Mouse (Mus musculus): ENCODE measurements around the gene Slc6a18. TPM values are rescaled to one million over a fixed set of nuclear protein-coding genes. Genes with fewer than 3 reads are reported as not detected.

Slc6a18 gene
- polyA plus RNA-seq, 1 experiment: 0.42 TPM

- Histone ChIP-seq H3K4me1 (ENCODE audit: control insufficient read depth, insufficient read depth, insufficient read length) (peaks cover 13% of the 10 kb centered on the region; the same call in 1 of the 2 replicates), H3K27me3 (ENCODE audit: control insufficient read depth, insufficient read depth, low read length) (no peaks in the 10 kb centered on the region), H3K36me3 (ENCODE audit: control insufficient read depth, insufficient read depth, low read length) (no peaks in the 10 kb centered on the region), H3K4me3 (ENCODE audit: extremely low read depth, insufficient read depth, insufficient read length) (no peak overlapping the region), H3K27ac (ENCODE audit: insufficient read depth, low read length) (peak overlapping the region; percentile 25; the same call in 1 of the 2 replicates)
- DNase-seq (ENCODE audit: low read depth in 1 of 2, low spot score in 2 of 2): no peak
- WGBS: 92% methylated on average over 9 of the region's 9 CpGs
- TF ChIP-seq CTCF (IDR thresholded peaks at IDR 0.05; ENCODE audit: extremely low read depth, insufficient read depth, insufficient read length, insufficient replicate concordance) (no peak), POLR2A (IDR thresholded peaks at IDR 0.05; ENCODE audit: low read depth, low read length) (no peak)
Measured at GRCm38 (mm10) chr13:73701161-73701883, 23.5 kb upstream of the Slc6a18 start.

- DNase-seq (ENCODE audit: low read depth in 1 of 2, low spot score in 2 of 2): no peak
Measured at GRCm38 (mm10) chr13:73700554-73700953, 22.7 kb upstream of the Slc6a18 start.

GRCm38 (mm10) chr13:73699714-73700113 lies 21.9 kb upstream of the Slc6a18 start:
- 94% methylated on average over 6 of the region's 6 CpGs for WGBS
- Histone ChIP-seq H3K4me3 (ENCODE audit: extremely low read depth, insufficient read depth, insufficient read length) (no peak overlapping the region), H3K27me3 (ENCODE audit: control insufficient read depth, insufficient read depth, low read length) (no peaks in the 10 kb centered on the region), H3K36me3 (ENCODE audit: control insufficient read depth, insufficient read depth, low read length) (no peaks in the 10 kb centered on the region), H3K27ac (ENCODE audit: insufficient read depth, low read length) (no peak overlapping the region), H3K4me1 (ENCODE audit: control insufficient read depth, insufficient read depth, insufficient read length) (peaks cover 13% of the 10 kb centered on the region; the same call in 1 of the 2 replicates)
- DNase-seq (ENCODE audit: low read depth in 1 of 2, low spot score in 2 of 2): no peak
- TF ChIP-seq POLR2A (IDR thresholded peaks at IDR 0.05; ENCODE audit: low read depth, low read length) (no peak), CTCF (IDR thresholded peaks at IDR 0.05; ENCODE audit: extremely low read depth, insufficient read depth, insufficient read length, insufficient replicate concordance) (no peak)

More at GRCm38 (mm10) chr13:73700554-73700953, 22.7 kb upstream of the Slc6a18 start:
- no peak for TF ChIP-seq POLR2A (IDR thresholded peaks at IDR 0.05; ENCODE audit: low read depth, low read length)
- TF ChIP-seq CTCF (IDR thresholded peaks at IDR 0.05; ENCODE audit: extremely low read depth, insufficient read depth, insufficient read length, insufficient replicate concordance): no peak
- 82% methylated on average over 12 of the region's 12 CpGs for whole genome bisulfite sequencing
- no peaks in the 10 kb centered on the region for H3K36me3 ChIP-seq (ENCODE audit: control insufficient read depth, insufficient read depth, low read length)
- H3K4me1 ChIP-seq (ENCODE audit: control insufficient read depth, insufficient read depth, insufficient read length): peaks cover 13% of the 10 kb centered on the region; the same call in 1 of the 2 replicates
- H3K27ac ChIP-seq (ENCODE audit: insufficient read depth, low read length): no peak overlapping the region
- H3K27me3 ChIP-seq (ENCODE audit: control insufficient read depth, insufficient read depth, low read length): no peaks in the 10 kb centered on the region
- H3K4me3 ChIP-seq (ENCODE audit: extremely low read depth, insufficient read depth, insufficient read length): no peak overlapping the region

- H3K4me3 ChIP-seq (ENCODE audit: extremely low read depth, insufficient read depth, insufficient read length): no peak overlapping the region
- no peaks in the 10 kb centered on the region for H3K27me3 ChIP-seq (ENCODE audit: control insufficient read depth, insufficient read depth, low read length)
- WGBS: 91% methylated on average over 3 of the region's 3 CpGs
Measured at GRCm38 (mm10) chr13:73696529-73696928, 18.7 kb upstream of the Slc6a18 start.

GRCm38 (mm10) chr13:73694972-73695371 lies 17.1 kb upstream of the Slc6a18 start:
- Histone ChIP-seq H3K27me3 (ENCODE audit: control insufficient read depth, insufficient read depth, low read length) (no peaks in the 10 kb centered on the region), H3K4me1 (ENCODE audit: control insufficient read depth, insufficient read depth, insufficient read length) (peaks cover 3% of the 10 kb centered on the region; the same call in 1 of the 2 replicates), H3K4me3 (ENCODE audit: extremely low read depth, insufficient read depth, insufficient read length) (no peak overlapping the region), H3K27ac (ENCODE audit: insufficient read depth, low read length) (no peak overlapping the region), H3K36me3 (ENCODE audit: control insufficient read depth, insufficient read depth, low read length) (no peaks in the 10 kb centered on the region)
- WGBS: 69% methylated on average over 1 of the region's 1 CpGs
- no peak for TF ChIP-seq CTCF (IDR thresholded peaks at IDR 0.05; ENCODE audit: extremely low read depth, insufficient read depth, insufficient read length, insufficient replicate concordance)
- DNase-seq (ENCODE audit: low read depth in 1 of 2, low spot score in 2 of 2): no peak

More at GRCm38 (mm10) chr13:73696529-73696928, 18.7 kb upstream of the Slc6a18 start:
- Histone ChIP-seq H3K27ac (ENCODE audit: insufficient read depth, low read length) (no peak overlapping the region), H3K36me3 (ENCODE audit: control insufficient read depth, insufficient read depth, low read length) (no peaks in the 10 kb centered on the region), H3K4me1 (ENCODE audit: control insufficient read depth, insufficient read depth, insufficient read length) (peaks cover 3% of the 10 kb centered on the region; the same call in 1 of the 2 replicates)
- no peak for DNase-seq (ENCODE audit: low read depth in 1 of 2, low spot score in 2 of 2)
- TF ChIP-seq POLR2A (IDR thresholded peaks at IDR 0.05; ENCODE audit: low read depth, low read length) (no peak), CTCF (IDR thresholded peaks at IDR 0.05; ENCODE audit: extremely low read depth, insufficient read depth, insufficient read length, insufficient replicate concordance) (no peak)

GRCm38 (mm10) chr13:73693333-73693732 lies 15.5 kb upstream of the Slc6a18 start:
- peaks cover 3% of the 10 kb centered on the region; the same call in 1 of the 2 replicates for H3K4me1 ChIP-seq (ENCODE audit: control insufficient read depth, insufficient read depth, insufficient read length)
- WGBS: 79% methylated on average over 2 of the region's 2 CpGs
- no peaks in the 10 kb centered on the region for H3K27me3 ChIP-seq (ENCODE audit: control insufficient read depth, insufficient read depth, low read length)
- DNase-seq (ENCODE audit: low read depth in 1 of 2, low spot score in 2 of 2): no peak
- no peak overlapping the region for H3K27ac ChIP-seq (ENCODE audit: insufficient read depth, low read length)
- no peak overlapping the region for H3K4me3 ChIP-seq (ENCODE audit: extremely low read depth, insufficient read depth, insufficient read length)
- TF ChIP-seq POLR2A (IDR thresholded peaks at IDR 0.05; ENCODE audit: low read depth, low read length) (no peak), CTCF (IDR thresholded peaks at IDR 0.05; ENCODE audit: extremely low read depth, insufficient read depth, insufficient read length, insufficient replicate concordance) (no peak)
- no peaks in the 10 kb centered on the region for H3K36me3 ChIP-seq (ENCODE audit: control insufficient read depth, insufficient read depth, low read length)

All from spleen, adult 2 months (tissue).